17 mouse cellular contexts compared by ENCODE assay signal in genomic region chr5:135371195-135371594, GRCm38 (mm10). TPM values are rescaled to one million over a fixed set of nuclear protein-coding genes. Genes with fewer than 3 reads are reported as not detected.
DNase-seq lines count a peak whose midpoint lies in the region; ATAC-seq and TF ChIP-seq lines count a peak whose summit lies in the region.
"Had no signal": no experiment of that assay in that cellular context is flagged by ENCODE, and none has a peak within 500 bp of the region (broad histone marks: within the 10 kb centered on the region; RNA-seq: fewer than 3 reads in every experiment).

No protein-coding gene starts in this region.

- TF ChIP-seq CTCF in lung, embryonic 14.5 days (IDR thresholded peaks at IDR 0.05; ENCODE audit: low read depth) = no peak

- WGBS in heart, embryonic 13.5 days = 91% methylated on average over 13 of the region's 13 CpGs
- 94% methylated on average over 13 of the region's 13 CpGs for WGBS in heart, embryonic 10.5 days
- 91% methylated on average over 13 of the region's 13 CpGs for WGBS in lung, embryonic 14.5 days
- 94% methylated on average over 13 of the region's 13 CpGs for WGBS in embryonic facial prominence, embryonic 14.5 days
- WGBS in liver, embryonic 15.5 days (ENCODE audit: insufficient replicate concordance) = 83% methylated on average over 13 of the region's 13 CpGs

- H3K4me1 ChIP-seq in heart, embryonic 13.5 days = peaks cover 26% of the 10 kb centered on the region
- H3K4me1 ChIP-seq in heart, embryonic 10.5 days = peaks cover 17% of the 10 kb centered on the region
- H3K4me1 ChIP-seq in lung, embryonic 14.5 days (ENCODE audit: insufficient read depth) = 0 out of 2 replicates have a peak, but pooled peaks cover 5% of the 10 kb centered on the region
- peaks cover 7% of the 10 kb centered on the region; the same call in 1 of the 2 replicates for H3K4me1 ChIP-seq in embryonic facial prominence, embryonic 14.5 days (ENCODE audit: control insufficient read depth, insufficient read depth, low read length)
- H3K4me1 ChIP-seq in liver, embryonic 15.5 days (replicated peaks) = peaks cover 17% of the 10 kb centered on the region

- H3K9ac ChIP-seq in heart, embryonic 13.5 days = no peak overlapping the region
- H3K9ac ChIP-seq in lung, embryonic 14.5 days = peak overlapping the region; percentile 83; the same call in 1 of the 2 replicates
- no peak overlapping the region for H3K9ac ChIP-seq in embryonic facial prominence, embryonic 14.5 days (ENCODE audit: low read depth, low read length)
- no peak overlapping the region for H3K9ac ChIP-seq in liver, embryonic 15.5 days

- no peak for DNase-seq in heart, embryonic 10.5 days (ENCODE audit: low spot score)
- DNase-seq in lung, embryonic 14.5 days = no peak
- DNase-seq in lung, postnatal 25 days (ENCODE audit: low spot score) = no peak
- no peak for DNase-seq in embryonic facial prominence, embryonic 14.5 days (ENCODE audit: low spot score)
- no peak for DNase-seq in lung, postnatal 10 days
- DNase-seq in left cerebral cortex, adult 11 months (ENCODE audit: low spot score) = no peak
- DNase-seq: adrenal gland, postnatal 10 days; cerebellum, postnatal 10 days; gastrocnemius, postnatal 25 days; kidney, postnatal 36 days; lung, postnatal 4 days; right cerebral cortex, postnatal 25 days; thymus, adult 2 months had no signal

- no peaks in the 10 kb centered on the region for H3K9me3 ChIP-seq in heart, embryonic 13.5 days
- H3K9me3 ChIP-seq in heart, embryonic 10.5 days = no peaks in the 10 kb centered on the region
- H3K9me3 ChIP-seq in lung, embryonic 14.5 days (ENCODE audit: low read depth, low read length) = no peaks in the 10 kb centered on the region
- H3K9me3 ChIP-seq in embryonic facial prominence, embryonic 14.5 days (ENCODE audit: control insufficient read depth, low read length) = no peaks in the 10 kb centered on the region
- H3K9me3 ChIP-seq in liver, embryonic 15.5 days (replicated peaks) = no peaks in the 10 kb centered on the region

- H3K4me2 ChIP-seq in heart, embryonic 13.5 days = 0 out of 2 replicates have a peak overlapping the region, but pooled peaks have one; percentile 86
- H3K4me2 ChIP-seq in lung, embryonic 14.5 days = no peak overlapping the region
- peak overlapping the region; percentile 82; the same call in 1 of the 2 replicates for H3K4me2 ChIP-seq in embryonic facial prominence, embryonic 14.5 days (ENCODE audit: low read depth, low read length)
- H3K4me2 ChIP-seq in liver, embryonic 15.5 days = peak overlapping the region; percentile 90; the same call in 1 of the 2 replicates

- peaks cover 51% of the 10 kb centered on the region for H3K36me3 ChIP-seq in heart, embryonic 13.5 days
- H3K36me3 ChIP-seq in heart, embryonic 10.5 days = peaks cover 49% of the 10 kb centered on the region
- H3K36me3 ChIP-seq in lung, embryonic 14.5 days (ENCODE audit: insufficient read depth) = peaks cover 48% of the 10 kb centered on the region
- peaks cover 45% of the 10 kb centered on the region for H3K36me3 ChIP-seq in embryonic facial prominence, embryonic 14.5 days (ENCODE audit: control insufficient read depth, insufficient read depth, low read length)
- peaks cover 47% of the 10 kb centered on the region for H3K36me3 ChIP-seq in liver, embryonic 15.5 days (replicated peaks)

- H3K27me3 ChIP-seq in heart, embryonic 13.5 days (replicated peaks) = peaks cover 8% of the 10 kb centered on the region; the same call in 1 of the 2 replicates
- peaks cover 9% of the 10 kb centered on the region for H3K27me3 ChIP-seq in heart, embryonic 10.5 days (ENCODE audit: insufficient read depth, poor library complexity, severe bottlenecking)
- H3K27me3 ChIP-seq in lung, embryonic 14.5 days (ENCODE audit: insufficient read depth, low read length) = no peaks in the 10 kb centered on the region
- no peaks in the 10 kb centered on the region for H3K27me3 ChIP-seq in embryonic facial prominence, embryonic 14.5 days (replicated peaks; ENCODE audit: control insufficient read depth, insufficient read depth, low read length)
- H3K27me3 ChIP-seq in liver, embryonic 15.5 days = no peaks in the 10 kb centered on the region

- H3K27ac ChIP-seq in heart, embryonic 13.5 days (replicated peaks) = no peak overlapping the region
- no peak overlapping the region for H3K27ac ChIP-seq in heart, embryonic 10.5 days
- no peak overlapping the region for H3K27ac ChIP-seq in lung, embryonic 14.5 days (ENCODE audit: low read depth)
- no peak overlapping the region for H3K27ac ChIP-seq in embryonic facial prominence, embryonic 14.5 days (replicated peaks; ENCODE audit: low read depth, low read length)
- H3K27ac ChIP-seq in liver, embryonic 15.5 days (replicated peaks) = no peak overlapping the region

- no peak overlapping the region for H3K4me3 ChIP-seq in heart, embryonic 13.5 days
- no peak overlapping the region for H3K4me3 ChIP-seq in heart, embryonic 10.5 days
- H3K4me3 ChIP-seq in lung, embryonic 14.5 days (ENCODE audit: low read depth, low read length) = no peak overlapping the region
- H3K4me3 ChIP-seq in embryonic facial prominence, embryonic 14.5 days (ENCODE audit: low read depth, low read length) = no peak overlapping the region
- H3K4me3 ChIP-seq in liver, embryonic 15.5 days (replicated peaks) = no peak overlapping the region

- ATAC-seq in heart, embryonic 13.5 days (ENCODE audit: extremely low read depth, insufficient number of reproducible peaks, low FRiP score, low TSS enrichment) = no peak
- no peak for ATAC-seq in lung, embryonic 14.5 days (ENCODE audit: insufficient read depth)
- no peak for ATAC-seq in embryonic facial prominence, embryonic 14.5 days (ENCODE audit: low read depth)
- ATAC-seq in liver, embryonic 15.5 days (ENCODE audit: insufficient read depth) = no peak

RNA-seq across cellular contexts. Expression of gene Nsun5, which starts 1.4 kb away (rescaled TPM):
- 21.5 and 21.8 TPM in 2 replicates for polyA plus RNA-seq in heart, embryonic 13.5 days (2015; fragmentation: Nextera tagmentation; extraction: Ambion mirVana)
- 27.2 and 33.5 TPM in 2 replicates for polyA plus RNA-seq in heart, embryonic 10.5 days (2016; fragmentation: Nextera tagmentation; extraction: Ambion mirVana)
- polyA plus RNA-seq in lung, embryonic 14.5 days (2014; fragmentation: Nextera tagmentation; extraction: Ambion mirVana) = 26.7 and 30.7 TPM in 2 replicates
- 23.7 and 27.6 TPM in 2 replicates for polyA plus RNA-seq in embryonic facial prominence, embryonic 14.5 days (2014; fragmentation: Nextera tagmentation; extraction: Ambion mirVana)
- 16.1 and 16.4 TPM in 2 replicates for polyA plus RNA-seq in liver, embryonic 15.5 days (2015; fragmentation: Nextera tagmentation; extraction: Ambion mirVana)

RNA-seq across cellular contexts. Expression of gene Trim50, which starts 18.1 kb away (rescaled TPM):
- not detected in 2 replicates for polyA plus RNA-seq in heart, embryonic 13.5 days (2015; fragmentation: Nextera tagmentation; extraction: Ambion mirVana)
- not detected in 2 replicates for polyA plus RNA-seq in heart, embryonic 10.5 days (2016; fragmentation: Nextera tagmentation; extraction: Ambion mirVana)
- not detected in 2 replicates for polyA plus RNA-seq in lung, embryonic 14.5 days (2014; fragmentation: Nextera tagmentation; extraction: Ambion mirVana)
- polyA plus RNA-seq in embryonic facial prominence, embryonic 14.5 days (2014; fragmentation: Nextera tagmentation; extraction: Ambion mirVana) = not detected in 2 replicates
- polyA plus RNA-seq in liver, embryonic 15.5 days (2015; fragmentation: Nextera tagmentation; extraction: Ambion mirVana) = not detected in 2 replicates
- polyA plus RNA-seq: heart, embryonic 16.5 days; liver, adult 2 months; thymus, adult 2 months had no signal

RNA-seq across cellular contexts. Expression of gene Fkbp6, which starts 21.4 kb away (rescaled TPM):
- polyA plus RNA-seq in heart, embryonic 13.5 days (2015; fragmentation: Nextera tagmentation; extraction: Ambion mirVana) = 0.11 and 0.33 TPM in 2 replicates
- polyA plus RNA-seq in heart, embryonic 10.5 days (2016; fragmentation: Nextera tagmentation; extraction: Ambion mirVana) = 0.15 and 0.21 TPM in 2 replicates
- 0.15 TPM in 1 of 2 replicates, not detected in the other for polyA plus RNA-seq in lung, embryonic 14.5 days (2014; fragmentation: Nextera tagmentation; extraction: Ambion mirVana)
- polyA plus RNA-seq in embryonic facial prominence, embryonic 14.5 days (2014; fragmentation: Nextera tagmentation; extraction: Ambion mirVana) = 0.17 TPM in 1 of 2 replicates, not detected in the other
- polyA plus RNA-seq in liver, embryonic 15.5 days (2015; fragmentation: Nextera tagmentation; extraction: Ambion mirVana) = 0.09 TPM in 1 of 2 replicates, not detected in the other
- polyA plus RNA-seq: heart, embryonic 16.5 days; liver, adult 2 months; thymus, adult 2 months had no signal

RNA-seq across cellular contexts. Expression of gene Pom121, which starts 23.2 kb away (rescaled TPM):
- polyA plus RNA-seq in heart, embryonic 13.5 days (2015; fragmentation: Nextera tagmentation; extraction: Ambion mirVana) = 8.7 and 10.0 TPM in 2 replicates
- 11.1 and 17.2 TPM in 2 replicates for polyA plus RNA-seq in heart, embryonic 10.5 days (2016; fragmentation: Nextera tagmentation; extraction: Ambion mirVana)
- polyA plus RNA-seq in lung, embryonic 14.5 days (2014; fragmentation: Nextera tagmentation; extraction: Ambion mirVana) = 18.9 and 19.1 TPM in 2 replicates
- polyA plus RNA-seq in embryonic facial prominence, embryonic 14.5 days (2014; fragmentation: Nextera tagmentation; extraction: Ambion mirVana) = 14.8 and 15.4 TPM in 2 replicates
- polyA plus RNA-seq in liver, embryonic 15.5 days (2015; fragmentation: Nextera tagmentation; extraction: Ambion mirVana) = 5.5 and 5.8 TPM in 2 replicates
